Mouse (Mus musculus) stomach, postnatal 0 days (tissue): Measurements from ENCODE around the gene Tescl. TPM values are rescaled to one million over a fixed set of nuclear protein-coding genes. Genes with fewer than 3 reads are reported as not detected.

Source experiments
- ATAC-seq: fragments of 200-750 bp; cut with Nextera tagmentation; 2 replicates; pipeline ENCODE4 v1.8.0; 2017; ENCODE audit not compliant: low FRiP score, low TSS enrichment
- DNase-seq: peaks from one replicate; pipeline ENCODE4 v3.0.0-alpha.2; 2016; ENCODE audit warnings: low spot score
- H3K27ac ChIP-seq: fragments of 300-500 bp; sonication (generic); replicated peaks from 2 replicates; pipeline ENCODE4 v1.5.1; 2014; ENCODE audit warnings: mild to moderate bottlenecking, control low read depth
- H3K27me3 ChIP-seq: fragments of 300-500 bp; sonication (generic); 2 replicates; pipeline ENCODE4 v1.6.1; 2014; ENCODE audit warnings: low read length; ENCODE audit not compliant: control insufficient read depth, insufficient read depth
- H3K36me3 ChIP-seq: fragments of 300-500 bp; sonication (generic); 2 replicates; pipeline ENCODE4 v1.6.1; 2014; ENCODE audit warnings: low read length, mixed read lengths; ENCODE audit not compliant: control insufficient read depth, insufficient read depth
- H3K4me1 ChIP-seq: fragments of 300-500 bp; sonication (generic); replicated peaks from 2 replicates; pipeline ENCODE4 v1.6.1; 2014; ENCODE audit warnings: antibody characterized with exemption; ENCODE audit not compliant: control insufficient read depth, insufficient read depth
- H3K4me2 ChIP-seq: fragments of 300-500 bp; sonication (generic); replicated peaks from 2 replicates; pipeline ENCODE4 v1.6.1; 2014; ENCODE audit warnings: low read depth, mild to moderate bottlenecking, control low read depth, moderate library complexity
- H3K4me3 ChIP-seq: fragments of 300-500 bp; sonication (generic); 2 replicates; pipeline ENCODE4 v1.5.1; 2014; ENCODE audit warnings: low read depth, low read length, control low read depth
- H3K9ac ChIP-seq: fragments of 300-500 bp; sonication (generic); 2 replicates; pipeline ENCODE4 v1.6.1; 2014; ENCODE audit warnings: mild to moderate bottlenecking, low read length, control low read depth, mixed read lengths
- H3K9me3 ChIP-seq: fragments of 300-500 bp; sonication (generic); 2 replicates; pipeline ENCODE4 v1.6.1; 2016; ENCODE audit warnings: low read length; ENCODE audit not compliant: control insufficient read depth
- CTCF ChIP-seq: IDR thresholded peaks from 2 replicates; pipeline ENCODE4 v1.5.1; 2016; ENCODE audit warnings: antibody characterized with exemption, low read depth, mild to moderate bottlenecking, moderate library complexity
- EP300 ChIP-seq: optimal IDR thresholded peaks from 2 replicates; pipeline ENCODE3; 2016; ENCODE audit warnings: antibody characterized with exemption
- WGBS: fragments of 180-500 bp; shearing (Covaris S2); extraction: QIAGEN DNeasy Blood & Tissue Kit; methylation state at CpG from one replicate; pipeline ENCODE4 v1.1.7; 2014; 5-methylcytosine and 5-hydroxymethylcytosine counted together
- polyA plus RNA-seq: library from polyadenylated mRNA; unstranded; fragments of >200 nt; fragmentation: Nextera tagmentation; extraction: Ambion mirVana; gene quantifications from 2 replicates; pipeline ENCODE4 v1.2.1, GENCODE M21; 2015

The Tescl gene
- polyA plus RNA-seq, 1 experiment from 2014 or later: 0.15 TPM

DNA sequence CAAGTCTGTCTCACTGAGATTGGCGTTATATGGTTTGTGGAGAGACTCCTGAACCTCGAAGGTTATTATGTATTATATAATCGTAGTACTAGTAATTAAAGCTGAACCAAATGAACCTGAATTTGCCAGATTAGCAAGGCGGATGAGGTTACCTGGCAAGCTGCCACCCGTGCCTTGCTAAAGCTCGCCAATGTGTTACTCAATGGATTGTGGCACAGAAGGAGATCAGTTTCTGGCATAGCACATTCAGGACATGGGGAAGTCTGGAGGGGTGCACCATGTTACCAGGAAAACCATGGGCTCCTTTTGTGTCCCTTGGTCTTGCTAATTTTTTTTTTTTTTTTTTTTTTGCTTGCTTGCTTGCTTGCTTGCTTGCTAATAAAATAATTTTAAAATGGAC lies 8.5 kb downstream of the Tescl start:
- WGBS: 86% methylated on average over 6 of the region's 6 CpGs
- Histone ChIP-seq H3K9me3 (0 out of 2 replicates have a peak, but pooled peaks cover 2% of the 10 kb centered on the region), H3K4me2 (peak overlapping the region; percentile 41; the same call in 1 of the 2 replicates), H3K4me3 (no peak overlapping the region), H3K9ac (no peak overlapping the region), H3K27ac (no peak overlapping the region), H3K27me3 (no peaks in the 10 kb centered on the region), H3K4me1 (no peaks in the 10 kb centered on the region), H3K36me3 (no peaks in the 10 kb centered on the region)
- DNase-seq (no peak), ATAC-seq (no peak)
- TF ChIP-seq CTCF (no peak), EP300 (no peak)

DNA sequence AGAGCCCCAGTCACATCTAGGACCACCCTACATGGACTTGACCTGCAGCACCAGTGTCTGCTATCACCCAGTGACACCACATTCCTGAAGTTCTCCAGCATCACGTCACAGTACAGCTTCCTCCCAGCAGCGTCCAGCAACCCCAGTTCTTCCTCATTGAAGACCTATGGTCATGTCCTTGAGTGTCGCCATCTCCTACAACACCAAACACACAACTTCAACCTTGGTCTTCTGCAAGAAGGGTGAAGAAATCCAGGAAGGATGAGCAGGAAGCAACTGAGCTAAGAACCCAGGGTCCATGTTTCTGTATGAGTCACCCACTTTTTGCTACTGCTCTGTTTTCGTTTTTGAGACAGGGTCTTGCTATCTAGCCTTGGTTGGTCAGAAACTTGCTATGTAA lies 11.1 kb downstream of the Tescl start:
- Histone ChIP-seq H3K4me1 (no peaks in the 10 kb centered on the region), H3K4me2 (no peak overlapping the region), H3K27me3 (no peaks in the 10 kb centered on the region), H3K4me3 (no peak overlapping the region), H3K27ac (no peak overlapping the region), H3K9me3 (0 out of 2 replicates have a peak, but pooled peaks cover 2% of the 10 kb centered on the region), H3K36me3 (no peaks in the 10 kb centered on the region), H3K9ac (no peak overlapping the region)
- DNase-seq (no peak), ATAC-seq (no peak)
- TF ChIP-seq CTCF (no peak), EP300 (no peak)
- WGBS: 74% methylated on average over 4 of the region's 4 CpGs

DNA sequence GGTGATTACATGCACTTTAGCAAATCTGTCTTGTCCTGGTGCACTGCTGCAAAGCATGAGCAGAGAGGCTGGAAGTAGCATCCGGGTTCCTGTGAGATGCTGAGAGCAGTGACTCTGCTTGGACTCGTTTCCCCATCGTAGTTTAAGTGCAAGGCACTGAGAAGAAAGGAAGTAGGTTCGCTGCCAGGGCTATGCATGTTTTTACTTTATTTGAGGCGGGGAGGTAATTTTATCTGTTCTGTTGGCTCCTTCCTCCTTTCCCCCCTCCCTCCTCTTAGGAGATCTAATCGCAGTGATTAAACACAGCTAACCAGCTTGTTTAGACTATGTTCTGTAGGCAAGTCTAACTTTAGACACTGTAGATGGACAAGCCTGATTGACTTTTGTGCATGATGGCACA lies 14.8 kb downstream of the Tescl start:
- no peak overlapping the region for H3K4me2 ChIP-seq
- no peak overlapping the region for H3K4me3 ChIP-seq
- no peak for DNase-seq
- no peak for TF ChIP-seq EP300
- no peak for TF ChIP-seq CTCF
- 52% methylated on average over 6 of the region's 6 CpGs for WGBS
- no peak for ATAC-seq
- no peak overlapping the region for H3K27ac ChIP-seq
- no peaks in the 10 kb centered on the region for H3K36me3 ChIP-seq
- H3K9ac ChIP-seq: no peak overlapping the region
- H3K9me3 ChIP-seq: no peaks in the 10 kb centered on the region
- H3K27me3 ChIP-seq: no peaks in the 10 kb centered on the region
- no peaks in the 10 kb centered on the region for H3K4me1 ChIP-seq

DNA sequence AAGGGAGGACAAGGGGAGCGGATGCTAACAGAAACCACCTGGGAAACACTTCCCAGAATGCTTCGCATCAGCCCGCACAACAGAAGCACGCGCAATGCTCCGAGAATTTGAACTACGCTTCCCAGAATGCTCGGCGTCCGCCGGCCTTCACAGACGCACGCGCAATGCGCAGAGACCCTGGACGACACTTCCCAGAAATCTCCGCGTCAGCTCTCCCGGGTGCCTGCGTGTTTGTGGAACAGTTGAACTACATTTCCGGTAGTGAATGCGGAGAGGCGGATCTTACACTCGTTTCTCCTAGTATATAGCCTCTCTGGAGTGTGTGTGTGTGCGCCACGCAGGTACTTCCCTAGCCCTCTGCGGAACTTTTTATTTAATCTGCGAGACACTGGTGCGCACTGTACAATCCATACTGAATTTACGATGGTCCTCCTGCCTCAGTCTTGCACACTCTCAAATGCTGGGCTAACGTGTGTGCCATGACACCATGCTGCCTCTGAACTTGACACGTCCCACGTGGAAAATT lies 17.1 kb downstream of the Tescl start, which contains the start of gene Zfp94:
Gene Zfp94 (minus strand): TSS at position 100 of the 526 bp plus-strand sequence.
- TF ChIP-seq EP300: no peak
- no peak for TF ChIP-seq CTCF
- no peaks in the 10 kb centered on the region for H3K36me3 ChIP-seq
- no peaks in the 10 kb centered on the region for H3K4me1 ChIP-seq
- ATAC-seq (peak; percentile 96), DNase-seq (peak; percentile 95)
- peak within 1 kb of the TSS; percentile 58 for H3K4me3 ChIP-seq
- peak within 1 kb of the TSS; percentile 75 for H3K27ac ChIP-seq
- no peaks in the 10 kb centered on the region for H3K27me3 ChIP-seq
- peak within 1 kb of the TSS; percentile 83 for H3K4me2 ChIP-seq
- H3K9me3 ChIP-seq: no peaks in the 10 kb centered on the region
- H3K9ac ChIP-seq: peak within 1 kb of the TSS; percentile 63
- WGBS: under 1% methylated on average over 33 of the region's 33 CpGs

DNA sequence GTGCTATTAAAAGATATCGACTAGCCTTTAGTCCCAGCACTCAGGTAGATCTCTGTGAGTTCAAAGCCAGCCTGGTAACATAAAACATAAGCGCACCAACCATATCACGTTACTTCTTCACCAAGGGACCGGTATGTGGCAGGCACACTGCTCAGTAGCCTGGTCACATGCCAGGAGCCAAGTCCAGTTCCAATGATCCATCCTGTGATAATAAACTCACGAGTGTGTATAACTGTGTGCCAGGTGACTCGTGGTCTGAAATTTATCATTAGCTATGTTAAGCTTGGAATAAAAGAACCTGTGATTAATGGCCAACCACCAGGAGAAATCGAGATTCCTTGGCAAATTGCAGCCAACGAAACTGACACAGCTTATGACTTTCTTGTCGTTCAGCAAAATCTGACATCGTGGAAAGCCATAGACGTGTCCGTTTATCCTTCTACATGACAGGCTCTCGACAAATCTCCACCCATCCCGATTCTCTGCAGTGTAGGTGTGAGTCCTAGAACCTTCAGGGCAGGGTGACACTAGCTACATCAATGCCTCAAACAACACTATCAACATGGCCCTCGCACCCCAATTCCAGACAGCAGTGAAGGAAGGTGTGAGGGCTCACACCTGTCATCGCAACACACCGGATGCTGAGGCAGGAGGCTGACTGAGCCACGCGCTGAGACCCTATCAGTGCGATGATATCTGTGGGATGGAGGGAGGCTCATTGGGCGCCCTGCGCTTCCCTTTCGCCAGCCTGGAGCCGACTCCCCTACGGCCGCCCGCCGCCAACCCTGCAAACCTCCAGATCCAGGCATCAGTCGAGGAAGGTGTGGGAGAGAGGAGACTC lies 17.8 kb downstream of the Tescl start:
- peaks cover 3% of the 10 kb centered on the region for H3K36me3 ChIP-seq
- no peak for DNase-seq
- TF ChIP-seq EP300: no peak
- no peak for TF ChIP-seq CTCF
- 19% methylated on average over 29 of the region's 29 CpGs for WGBS
- H3K27me3 ChIP-seq: no peaks in the 10 kb centered on the region
- H3K4me3 ChIP-seq: peak overlapping the region; percentile 58
- H3K27ac ChIP-seq: no peak overlapping the region
- no peaks in the 10 kb centered on the region for H3K4me1 ChIP-seq
- peak; percentile 16 for ATAC-seq
- peak overlapping the region; percentile 83 for H3K4me2 ChIP-seq
- H3K9me3 ChIP-seq: no peaks in the 10 kb centered on the region
- H3K9ac ChIP-seq: peak overlapping the region; percentile 63
